Mouse (Mus musculus) mouse embryonic stem cell (cell line): ENCODE results near the gene Zfp184.

ENCODE experiments used
- in situ Hi-C, 2 experiments: fragments of 300-500 bp; cut with MboI; formaldehyde crosslinking; loops; 1 replicate in 1 of 2; 3 replicates in 1 of 2; pipeline ENCODE4 v1.14.3; 2019 to 2020; ENCODE audit warnings: low sequenced_read_pairs in 2 of 2, low pct_unique_long_range_greater_than_20kb in 1 of 2, mixed read lengths in 1 of 2; ENCODE audit not compliant: unreplicated experiment in 1 of 2

The Zfp184 gene

DNA sequence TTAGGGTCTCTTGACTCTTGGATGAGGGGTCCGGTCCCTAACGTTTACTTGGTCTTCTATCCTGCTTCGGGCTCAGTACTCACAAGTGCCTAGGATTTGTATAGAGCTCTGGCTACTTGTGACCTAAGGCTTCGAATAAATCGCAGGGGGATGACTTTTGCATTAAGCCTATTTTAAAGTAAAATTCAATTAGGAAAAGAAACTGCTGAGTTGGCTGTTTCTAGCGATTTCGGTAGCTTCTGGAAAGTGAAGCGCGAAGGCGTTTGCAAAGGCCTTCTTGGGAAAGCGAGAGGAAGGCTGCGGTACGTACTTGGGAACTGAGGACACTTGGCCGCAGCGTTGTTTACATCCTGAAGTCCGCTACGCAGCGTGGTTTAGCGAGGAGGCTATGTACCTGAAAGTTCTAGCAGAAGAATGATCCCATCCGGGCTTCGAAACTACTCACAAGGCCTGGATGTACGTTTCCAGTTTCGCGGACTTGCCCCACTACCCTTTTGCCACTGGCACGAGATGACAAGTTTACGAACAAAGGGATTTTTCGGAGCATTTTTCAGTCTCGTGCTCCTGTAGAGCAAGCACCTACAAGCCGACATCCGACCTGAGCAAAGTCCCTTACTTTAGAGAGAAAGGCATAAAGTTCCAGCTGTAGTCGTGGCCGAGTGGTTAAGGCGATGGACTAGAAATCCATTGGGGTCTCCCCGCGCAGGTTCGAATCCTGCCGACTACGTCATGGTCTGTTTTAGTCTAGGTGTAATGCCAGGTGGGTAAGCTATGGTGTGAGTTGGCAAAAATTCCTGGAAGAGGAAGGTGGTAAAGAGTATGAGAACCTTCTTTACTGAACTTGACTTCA is 26.1 kb upstream of the Zfp184 start:
- in situ Hi-C loops, result no loop called here

DNA sequence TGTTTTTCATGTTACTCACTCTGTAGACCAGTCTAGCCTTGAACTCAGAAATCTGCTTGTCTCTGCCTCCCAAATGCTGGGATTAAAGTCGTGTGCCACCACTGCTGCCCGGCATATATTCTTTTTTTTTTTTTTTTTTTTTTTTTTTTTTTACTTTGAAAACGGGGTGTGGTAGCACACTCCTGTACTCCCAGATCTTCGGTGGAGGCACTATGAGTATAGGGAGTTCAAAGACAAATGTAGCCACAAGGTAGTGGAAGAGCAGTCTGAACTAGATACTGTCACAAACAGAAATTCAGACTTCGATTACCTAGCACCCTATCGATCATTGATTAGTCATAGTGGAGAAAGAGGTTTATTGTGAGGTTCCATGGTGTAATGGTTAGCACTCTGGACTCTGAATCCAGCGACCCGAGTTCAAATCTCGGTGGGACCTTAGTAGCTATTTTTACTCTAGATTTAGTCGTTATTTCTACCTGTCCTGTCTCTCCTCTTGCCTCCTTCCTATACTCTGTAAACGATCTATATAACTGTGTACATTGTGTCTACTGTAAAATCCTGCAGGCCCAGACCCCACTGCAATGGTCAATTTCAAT is 25.0 kb upstream of the Zfp184 start:
- in situ Hi-C loops, result loop anchor here (10.0 kb wide), 3 partner anchors 745 to 1585 kb away; partner anchors contain the start of gene Trim27 (in 1 of the 2)

DNA sequence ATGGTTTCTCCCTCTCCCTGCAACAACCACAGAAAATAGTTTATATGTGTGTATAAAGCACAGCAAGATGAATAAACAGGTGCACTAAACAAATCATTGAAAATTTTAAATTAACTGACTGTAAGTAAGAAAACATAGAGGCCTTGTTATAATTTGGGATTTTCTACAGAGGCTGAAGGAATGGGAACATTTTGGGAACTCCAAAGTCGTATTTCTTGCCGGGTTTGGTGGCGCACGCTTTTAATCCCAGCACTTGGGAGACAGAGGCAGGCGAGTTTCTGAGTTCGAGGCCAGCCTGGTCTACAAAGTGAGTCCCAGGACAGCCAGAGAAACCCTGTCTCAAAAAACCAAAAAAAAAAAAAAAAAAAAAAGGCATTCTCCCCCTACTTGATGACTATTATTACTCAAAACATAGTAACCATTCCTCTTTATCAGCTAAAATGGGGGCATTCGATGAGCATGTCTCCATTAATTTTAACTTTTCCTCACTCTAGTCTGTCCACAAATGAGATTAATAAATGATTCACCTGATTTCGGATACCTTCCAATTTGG is 24.1 kb upstream of the Zfp184 start:
- in situ Hi-C loops, result loop anchor here (10.0 kb wide), 3 partner anchors 746 to 1584 kb away; partner anchors contain the start of gene Trim27 (in 1 of the 2)

DNA sequence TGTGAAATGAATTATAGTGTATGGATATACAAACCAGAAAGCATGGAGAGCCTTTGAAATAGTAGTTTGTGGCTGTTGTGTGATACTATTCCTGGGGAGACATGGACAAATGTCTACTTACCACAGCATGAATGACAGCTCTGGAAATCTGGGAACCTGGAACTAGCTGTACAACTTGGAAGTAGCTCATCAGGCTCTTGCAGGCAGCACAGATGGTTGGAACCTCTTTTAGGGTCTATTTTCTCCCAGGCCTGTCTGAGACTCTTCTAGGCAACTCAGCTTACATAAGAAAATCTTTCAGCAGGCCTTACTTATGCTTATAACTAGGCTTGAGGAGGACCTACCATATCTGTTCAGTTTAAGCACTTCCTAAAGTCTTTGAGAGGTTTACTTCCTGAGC is 21.5 kb upstream of the Zfp184 start:
- in situ Hi-C loops, result loop anchor here (10.0 kb wide), 3 partner anchors 749 to 1581 kb away; partner anchors contain the start of gene Trim27 (in 1 of the 2)

DNA sequence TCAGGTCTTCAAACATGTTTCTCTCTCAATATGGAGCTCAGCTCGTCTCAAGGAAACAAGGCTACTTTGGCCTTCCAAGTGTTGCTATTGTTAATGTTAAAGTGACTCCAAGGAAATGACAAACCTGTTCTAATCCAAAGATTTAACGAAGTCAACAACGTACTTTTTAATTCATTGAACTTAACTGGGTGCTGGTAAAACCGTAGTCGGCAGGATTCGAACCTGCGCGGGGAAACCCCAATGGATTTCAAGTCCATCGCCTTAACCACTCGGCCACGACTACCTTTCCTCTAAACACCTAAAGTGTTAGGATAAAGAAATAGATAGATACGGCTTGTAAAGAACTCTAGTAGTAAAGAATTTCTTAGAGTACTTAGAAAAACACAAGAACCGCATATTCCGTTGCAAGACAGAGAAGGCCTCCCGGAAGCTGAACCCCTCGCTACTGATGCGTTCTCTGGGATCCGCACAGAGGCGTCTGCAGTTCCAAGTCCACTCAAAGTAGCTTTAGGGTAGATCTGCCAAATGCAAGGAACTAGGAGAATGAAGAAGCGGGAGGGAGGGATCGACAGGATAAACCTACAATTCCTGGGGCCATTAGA is 20.1 kb upstream of the Zfp184 start:
- in situ Hi-C loops, result loop anchor here (5.0 to 25.0 kb wide), 8 partner anchors 97 to 1580 kb away; partner anchors contain the start of gene Trim27 (in 1 of the 2)

DNA sequence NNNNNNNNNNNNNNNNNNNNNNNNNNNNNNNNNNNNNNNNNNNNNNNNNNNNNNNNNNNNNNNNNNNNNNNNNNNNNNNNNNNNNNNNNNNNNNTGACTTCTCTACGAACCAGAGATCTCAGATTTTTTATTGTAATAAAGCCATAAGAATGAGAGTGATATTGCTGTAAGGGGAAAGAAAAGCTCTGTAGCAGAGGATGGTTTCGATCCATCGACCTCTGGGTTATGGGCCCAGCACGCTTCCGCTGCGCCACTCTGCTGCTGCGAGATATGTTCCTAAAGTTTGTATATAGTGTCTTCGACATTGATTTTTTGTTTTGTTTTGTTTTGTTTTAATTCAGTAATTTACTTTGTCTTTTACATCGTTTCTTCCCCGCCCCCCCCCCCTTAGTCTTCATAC is 13.9 kb upstream of the Zfp184 start:
- in situ Hi-C loops, result loop anchor here (10.0 to 25.0 kb wide), 4 partner anchors 669 to 1504 kb away; no protein-coding TSS in a partner anchor

DNA sequence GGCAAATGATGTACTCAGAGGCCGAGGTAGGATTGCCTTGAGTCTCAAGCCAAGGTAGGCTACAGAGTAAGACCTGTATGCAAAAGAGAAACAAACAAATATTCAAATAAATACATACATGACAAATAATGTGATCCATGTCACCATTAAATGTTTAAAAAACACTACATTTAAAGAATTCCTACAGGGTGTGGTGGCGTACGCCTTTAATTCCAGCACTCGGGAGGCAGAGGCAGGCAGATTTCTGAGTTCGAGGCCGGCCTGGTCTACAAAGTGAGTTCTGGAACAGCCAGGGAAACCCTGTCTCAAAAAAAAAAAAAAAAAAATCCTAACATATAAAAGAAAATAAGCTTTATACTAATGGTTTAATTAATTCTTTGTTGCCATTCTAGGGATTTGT is 13.2 kb upstream of the Zfp184 start:
- in situ Hi-C loops, result loop anchor here (10.0 to 25.0 kb wide), 4 partner anchors 669 to 1503 kb away; no protein-coding TSS in a partner anchor

DNA sequence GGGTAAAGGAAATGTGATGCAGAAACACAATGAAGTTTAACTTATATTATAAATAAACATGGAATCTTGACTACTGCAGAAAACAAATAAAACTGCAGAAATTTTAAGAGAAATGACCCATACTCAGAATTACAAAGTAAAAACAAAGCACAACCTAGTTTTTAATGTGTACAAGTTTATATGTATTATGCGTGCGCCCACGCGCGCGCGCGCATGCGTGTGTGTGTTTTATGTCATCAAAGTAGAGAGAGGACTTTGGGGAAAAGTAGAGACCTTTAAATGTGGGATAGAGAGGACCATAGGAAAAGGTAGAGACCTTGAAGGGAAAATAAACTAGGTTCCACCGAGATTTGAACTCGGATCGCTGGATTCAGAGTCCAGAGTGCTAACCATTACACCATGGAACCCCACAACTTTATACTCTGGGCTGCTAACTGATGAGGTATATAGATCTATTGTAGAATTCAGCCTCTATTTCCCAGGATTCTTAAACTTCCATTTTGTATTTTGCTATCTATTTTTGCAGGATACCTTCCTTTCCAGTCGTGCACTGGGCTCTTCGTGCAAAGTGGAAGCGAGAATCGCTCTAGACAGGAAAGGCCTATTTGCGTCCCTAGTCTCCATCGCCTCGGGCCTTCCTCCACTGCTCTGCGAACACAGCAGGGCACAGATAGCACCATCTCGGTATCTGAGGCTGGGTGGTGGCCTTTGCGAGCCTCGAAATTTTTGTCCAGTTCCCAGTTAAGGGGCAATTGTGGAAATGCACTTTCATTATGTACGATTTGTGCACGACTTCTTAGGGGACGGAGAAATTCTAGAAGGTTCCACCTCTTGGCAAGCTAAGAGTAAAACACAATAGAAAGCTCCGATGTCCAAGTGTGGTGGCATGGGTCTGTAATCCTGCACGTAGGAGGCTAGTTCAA is 11.0 kb upstream of the Zfp184 start:
- in situ Hi-C loops, result loop anchor here (10.0 to 25.0 kb wide), 4 partner anchors 672 to 1501 kb away; no protein-coding TSS in a partner anchor

DNA sequence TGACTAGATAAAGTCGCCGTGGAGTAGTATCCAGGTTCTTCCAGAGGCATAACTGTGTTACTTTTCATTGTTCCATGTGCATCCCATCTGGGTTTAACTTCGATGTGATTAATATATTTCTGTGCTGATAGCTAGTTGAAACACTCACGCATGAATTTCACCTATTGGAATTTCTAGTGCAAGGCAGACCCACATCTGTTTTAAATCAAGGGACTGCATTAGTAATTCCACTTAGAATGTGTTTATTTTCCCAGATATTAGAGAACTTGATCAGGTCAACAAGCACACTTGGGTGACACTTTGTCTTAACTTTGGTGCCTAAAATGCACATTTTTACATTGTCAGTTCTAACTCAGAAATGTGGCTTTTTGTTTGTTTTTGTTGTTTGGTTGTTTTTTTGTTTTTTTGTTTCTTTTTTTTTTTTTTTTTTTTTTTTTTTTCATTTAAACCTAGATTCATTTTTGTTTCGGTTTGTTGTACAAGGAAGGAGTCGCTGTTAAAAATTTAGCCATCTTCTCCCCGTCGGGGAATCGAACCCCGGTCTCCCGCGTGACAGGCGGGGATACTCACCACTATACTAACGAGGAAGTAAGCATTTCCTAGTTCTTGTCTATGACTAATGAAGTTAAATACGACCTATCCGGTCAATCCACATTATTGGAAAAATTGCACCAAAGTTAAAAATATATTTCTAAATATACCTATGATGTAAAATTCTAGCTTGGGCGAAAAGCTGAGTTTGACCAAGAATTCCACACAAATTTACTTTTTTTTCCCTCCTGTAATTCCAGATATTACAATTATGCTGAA is 9.7 kb upstream of the Zfp184 start:
- in situ Hi-C loops, result loop anchor here (10.0 to 25.0 kb wide), 4 partner anchors 673 to 1500 kb away; no protein-coding TSS in a partner anchor

DNA sequence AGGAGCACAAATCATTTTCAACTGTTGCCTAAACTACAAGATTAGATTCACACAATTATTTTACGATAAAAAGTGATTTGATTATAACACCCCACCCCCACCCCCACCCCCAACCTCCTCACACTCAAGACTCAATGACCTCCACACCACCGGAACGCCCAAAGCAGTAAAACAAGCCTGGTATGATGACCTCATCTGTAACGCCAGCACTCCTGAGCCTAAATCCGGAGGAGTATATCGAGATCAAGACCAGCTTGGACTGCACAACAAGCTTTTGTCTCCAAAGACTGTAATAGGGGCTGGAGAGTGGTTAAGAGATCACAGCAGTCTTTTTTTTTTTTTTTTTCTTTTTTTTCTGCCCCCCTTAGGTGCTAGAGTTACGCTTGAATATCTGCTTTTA is 9.1 kb upstream of the Zfp184 start:
- in situ Hi-C loops, result loop anchor here (10.0 to 25.0 kb wide), 4 partner anchors 674 to 1499 kb away; no protein-coding TSS in a partner anchor

DNA sequence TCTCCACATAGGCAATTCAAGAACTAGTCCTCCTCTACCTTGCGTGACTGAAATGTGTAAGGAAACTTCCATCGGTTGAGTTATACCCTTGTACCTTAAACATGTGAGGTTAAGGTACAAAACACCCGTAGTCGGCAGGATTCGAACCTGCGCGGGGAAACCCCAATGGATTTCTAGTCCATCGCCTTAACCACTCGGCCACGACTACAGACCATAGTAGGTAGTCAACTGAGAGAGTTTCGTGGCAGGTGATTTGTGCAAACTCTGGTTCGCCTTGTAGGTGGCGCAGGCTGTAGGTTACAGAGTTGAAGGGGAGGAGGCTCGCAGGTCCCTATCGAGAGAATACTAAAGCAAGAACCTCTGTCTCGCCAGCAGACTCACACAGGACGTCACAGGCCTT is 7.9 kb upstream of the Zfp184 start:
- in situ Hi-C loops, result loop anchor here (10.0 to 25.0 kb wide), 4 partner anchors 675 to 1498 kb away; no protein-coding TSS in a partner anchor

DNA sequence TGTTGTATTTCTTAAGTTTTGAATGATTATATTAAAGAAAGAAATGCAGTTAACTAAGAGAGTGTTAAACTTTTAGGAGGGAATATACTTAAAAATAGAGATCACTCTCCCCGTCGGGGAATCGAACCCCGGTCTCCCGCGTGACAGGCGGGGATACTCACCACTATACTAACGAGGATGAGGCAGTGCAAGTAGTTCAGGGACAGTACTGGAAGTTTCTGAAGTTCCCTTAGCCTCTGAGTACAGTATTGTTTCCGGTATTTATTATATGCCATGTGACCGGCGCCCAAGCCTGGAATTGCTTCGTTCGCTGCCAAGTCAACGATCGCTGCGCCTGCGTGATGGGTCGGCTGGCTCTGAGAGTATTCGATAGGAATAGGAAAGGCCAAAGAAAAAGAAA is 4.7 kb upstream of the Zfp184 start:
- in situ Hi-C loops, result loop anchor here in 1 of 2 experiments (25.0 kb wide), 3 partner anchors 678 to 1372 kb away; no protein-coding TSS in a partner anchor

DNA sequence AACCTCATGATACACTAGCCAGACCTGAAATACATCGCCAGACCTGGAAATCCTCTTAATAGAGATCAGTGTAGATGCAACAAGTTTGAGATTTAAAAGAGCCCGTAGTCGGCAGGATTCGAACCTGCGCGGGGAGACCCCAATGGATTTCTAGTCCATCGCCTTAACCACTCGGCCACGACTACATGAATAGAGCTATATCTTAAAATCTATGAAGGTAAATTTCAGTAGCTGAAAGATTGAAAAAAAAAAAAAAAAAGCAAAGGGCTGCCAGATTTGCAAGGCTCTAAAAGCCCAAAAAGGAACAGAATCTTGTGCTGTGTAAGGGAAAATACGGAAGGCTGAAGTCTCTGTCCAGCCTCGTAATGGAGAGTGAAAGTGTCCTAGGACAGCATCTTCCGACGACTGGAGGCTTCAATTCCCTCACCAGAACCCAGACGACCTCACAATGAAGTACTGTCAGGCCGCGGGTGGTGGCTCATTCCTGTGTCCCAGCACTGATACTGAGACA is 4.0 kb upstream of the Zfp184 start:
- in situ Hi-C loops, result loop anchor here in 1 of 2 experiments (25.0 kb wide), 3 partner anchors 679 to 1371 kb away; no protein-coding TSS in a partner anchor

DNA sequence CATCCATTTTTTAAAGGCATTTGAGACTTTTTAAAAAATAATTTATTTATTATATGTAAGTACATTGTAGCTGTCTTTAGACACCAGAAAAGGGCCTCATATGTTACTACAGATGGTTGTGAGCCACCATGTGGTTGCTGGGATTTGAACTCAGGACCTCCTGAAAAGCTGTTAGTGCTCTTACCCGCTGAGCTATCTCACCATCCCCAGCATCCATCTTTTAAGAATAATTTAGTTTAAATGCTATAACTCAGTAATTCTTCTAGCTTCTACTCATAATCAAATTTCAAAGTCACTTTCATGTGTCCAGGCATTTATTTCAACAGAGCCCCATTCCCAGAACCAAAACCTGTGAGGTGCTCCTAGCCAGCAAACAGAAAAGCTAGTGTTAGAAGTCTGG is 1.2 kb upstream of the Zfp184 start:
- in situ Hi-C loops, result loop anchor here in 1 of 2 experiments (25.0 kb wide), 3 partner anchors 681 to 1369 kb away; no protein-coding TSS in a partner anchor

DNA sequence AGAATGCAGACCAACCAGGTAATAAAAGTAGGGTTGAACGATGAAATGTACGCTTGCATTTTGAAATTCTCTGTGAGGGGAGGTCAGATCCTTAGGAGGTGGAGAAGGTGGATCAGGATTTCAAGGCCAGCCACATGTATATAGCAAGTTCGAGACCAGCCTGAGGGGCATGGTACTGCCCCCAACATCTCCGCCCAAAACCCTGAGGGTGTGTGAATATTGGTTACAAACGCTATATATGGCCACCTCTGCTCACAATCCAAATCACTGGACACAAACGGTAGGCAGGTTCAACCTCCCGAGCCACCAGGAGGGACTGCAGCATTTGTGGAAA is 335 bp upstream of the Zfp184 start:
- in situ Hi-C loops, result loop anchor here in 1 of 2 experiments (25.0 kb wide), 3 partner anchors 682 to 1368 kb away; no protein-coding TSS in a partner anchor

DNA sequence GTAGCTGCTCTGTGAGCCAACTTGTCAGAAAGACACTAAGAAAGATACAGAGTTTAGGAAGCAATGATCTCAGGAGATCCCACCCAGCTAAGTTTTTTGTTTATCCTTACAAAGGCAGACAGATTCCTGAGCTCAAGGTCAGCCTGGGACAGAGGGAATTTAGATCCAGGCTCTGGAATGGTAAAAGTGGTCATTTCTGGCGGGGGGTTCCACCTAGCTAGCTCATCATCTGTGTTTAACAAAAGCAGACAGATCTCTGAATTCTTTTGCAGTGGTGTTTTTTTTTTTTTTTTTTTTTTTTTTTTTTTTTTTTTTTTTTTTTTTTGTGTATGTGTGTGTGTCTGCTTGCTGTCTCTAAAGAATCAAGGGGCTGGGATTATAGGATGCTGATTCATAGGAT is 24.4 kb downstream of the Zfp184 start:
- in situ Hi-C loops, result no loop called here
